Mouse (Mus musculus): ENCODE data around the gene Lipo1.
A peak's percentile ranks its signal among the peaks of the same experiment; 100 is the strongest.
"Not testable (repeated sequence)": the region's sequence is repeated elsewhere in the genome, so short reads cannot be mapped to it uniquely, and the experiment has no call there.

The Lipo1 gene

GRCm38 (mm10) chr19:33787359-33787758 is at the start of gene Lipo1:
TSS of gene Lipo1 (minus strand) at chr19:33787459.
- DNase-seq: not testable (repeated sequence)

GRCm38 (mm10) chr19:33786576-33787277 is 532 bp downstream of the Lipo1 start:
- DNase-seq: no peak

GRCm38 (mm10) chr19:33761287-33762086 is 25.8 kb downstream of the Lipo1 start, which contains the start of gene Lipo3:
TSS of gene Lipo3 (minus strand) at chr19:33761951.
- DNase-seq: peak; percentile 26 to 41

GRCm38 (mm10) chr19:33751259-33751658 is 36.0 kb downstream of the Lipo1 start, which contains the start of gene Lipo2:
TSS of gene Lipo2 (minus strand) at chr19:33751359.
- DNase-seq: not testable (repeated sequence)

Data from thymus, postnatal 36 days (tissue).